Mouse (Mus musculus) cerebellum, adult 9-10 months (tissue): ENCODE measurements around the gene Rimbp2.
A peak's percentile ranks its signal among the peaks of the same experiment; 100 is the strongest.

Experiments
- DNase-seq: peaks from one replicate; pipeline ENCODE4 v3.0.0; 2022

The Rimbp2 gene

GRCm38 (mm10) chr5:128841541-128841940 is 111.7 kb downstream of the Rimbp2 start:
- DNase-seq, result no peak

- no peak for DNase-seq
Observed at GRCm38 (mm10) chr5:128837045-128837444, 116.2 kb downstream of the Rimbp2 start.

- no peak for DNase-seq
Observed at GRCm38 (mm10) chr5:128834126-128834525, 119.2 kb downstream of the Rimbp2 start.

GRCm38 (mm10) chr5:128822843-128823242 is 130.4 kb downstream of the Rimbp2 start:
- DNase-seq, result no peak

- no peak for DNase-seq
Observed at GRCm38 (mm10) chr5:128819638-128820285, 133.5 kb downstream of the Rimbp2 start.

GRCm38 (mm10) chr5:128815629-128816028 is 137.7 kb downstream of the Rimbp2 start:
- no peak for DNase-seq

- DNase-seq, result no peak
Observed at GRCm38 (mm10) chr5:128815078-128815477, 138.2 kb downstream of the Rimbp2 start.

- no peak for DNase-seq
Observed at GRCm38 (mm10) chr5:128813121-128813520, 140.2 kb downstream of the Rimbp2 start.

- DNase-seq, result no peak
Observed at GRCm38 (mm10) chr5:128811431-128811830, 141.9 kb downstream of the Rimbp2 start.

GRCm38 (mm10) chr5:128810006-128810405 is 143.3 kb downstream of the Rimbp2 start:
- no peak for DNase-seq

- peak; percentile 25 for DNase-seq
Observed at GRCm38 (mm10) chr5:128809406-128809805, 143.9 kb downstream of the Rimbp2 start.

GRCm38 (mm10) chr5:128808547-128809182 is 144.6 kb downstream of the Rimbp2 start:
- no peak for DNase-seq

GRCm38 (mm10) chr5:128807408-128807807 is 145.9 kb downstream of the Rimbp2 start:
- no peak for DNase-seq

- no peak for DNase-seq
Observed at GRCm38 (mm10) chr5:128806296-128806998, 146.8 kb downstream of the Rimbp2 start.

GRCm38 (mm10) chr5:128805092-128805491 is 148.2 kb downstream of the Rimbp2 start:
- no peak for DNase-seq

GRCm38 (mm10) chr5:128800592-128800991 is 152.7 kb downstream of the Rimbp2 start:
- no peak for DNase-seq

GRCm38 (mm10) chr5:128781621-128782020 is 171.7 kb downstream of the Rimbp2 start:
- no peak for DNase-seq

GRCm38 (mm10) chr5:128776386-128776785 is 176.9 kb downstream of the Rimbp2 start:
- no peak for DNase-seq

GRCm38 (mm10) chr5:128769026-128769631 is 184.2 kb downstream of the Rimbp2 start:
- DNase-seq, result no peak

- DNase-seq, result no peak
Observed at GRCm38 (mm10) chr5:128761118-128761517, 192.2 kb downstream of the Rimbp2 start.

- no peak for DNase-seq
Observed at GRCm38 (mm10) chr5:128746261-128746660, 207.0 kb downstream of the Rimbp2 start.

- DNase-seq, result no peak
Observed at GRCm38 (mm10) chr5:128745206-128745605, 208.1 kb downstream of the Rimbp2 start.

GRCm38 (mm10) chr5:128744351-128744750 is 208.9 kb downstream of the Rimbp2 start:
- no peak for DNase-seq

GRCm38 (mm10) chr5:128739838-128740171 is 213.5 kb downstream of the Rimbp2 start:
- DNase-seq, result no peak
